Mouse (Mus musculus): ENCODE data around the gene Timd4. TPM values are rescaled to one million over a fixed set of nuclear protein-coding genes. Genes with fewer than 3 reads are reported as not detected.

The Timd4 gene
- polyA plus RNA-seq, 1 experiment from 2014 or later: 0.81 TPM

Other genes with a start within 250 kb of the Timd4 start
- gene BC053393, start 239.3 kb upstream of the Timd4 start, polyA plus RNA-seq (2014; fragmentation: Nextera tagmentation; extraction: Ambion mirVana): not detected in 2 replicates
- not detected in 2 replicates for gene Dppa1, start 181.5 kb upstream of the Timd4 start, polyA plus RNA-seq (2014; fragmentation: Nextera tagmentation; extraction: Ambion mirVana)
- gene Timd2, start 103.7 kb upstream of the Timd4 start, polyA plus RNA-seq (2014; fragmentation: Nextera tagmentation; extraction: Ambion mirVana): 0.09 TPM in 1 of 2 replicates, not detected in the other
- gene Havcr1, start 75.7 kb upstream of the Timd4 start, polyA plus RNA-seq (2014; fragmentation: Nextera tagmentation; extraction: Ambion mirVana): not detected in 2 replicates